Mouse (Mus musculus) embryo, embryonic 10 days (tissue): Measurements from ENCODE around the gene Gh.
A peak's percentile ranks its signal among the peaks of the same experiment; 100 is the strongest.
"Not testable (repeated sequence)": the region's sequence is repeated elsewhere in the genome, so short reads cannot be mapped to it uniquely, and the experiment has no call there.

Experiments
- DNase-seq: peaks from one replicate; pipeline ENCODE4 v3.0.0-alpha.2; 2015; ENCODE audit warnings: low spot score

Gh gene

GRCm38 (mm10) chr11:106301765-106302164 lies at the start of gene Gh:
Gh (minus strand) TSS chr11:106301865.
- DNase-seq: no peak

- DNase-seq: no peak
These were observed 49.6 kb upstream of the Gh start for GRCm38 (mm10) chr11:106351253-106351652.

- DNase-seq: peak; percentile 38
These were observed 49.2 kb upstream of the Gh start for GRCm38 (mm10) chr11:106350853-106351252.

GRCm38 (mm10) chr11:106349772-106350171 lies 48.1 kb upstream of the Gh start:
- DNase-seq: no peak

GRCm38 (mm10) chr11:106344910-106345309 lies 43.2 kb upstream of the Gh start:
- no peak for DNase-seq

- DNase-seq: no peak
These were observed 39.4 kb upstream of the Gh start for GRCm38 (mm10) chr11:106340990-106341520.

GRCm38 (mm10) chr11:106339323-106339722 lies 37.7 kb upstream of the Gh start:
- not testable (repeated sequence) for DNase-seq

GRCm38 (mm10) chr11:106338870-106339269 lies 37.2 kb upstream of the Gh start:
- no peak for DNase-seq

GRCm38 (mm10) chr11:106338029-106338428 lies 36.4 kb upstream of the Gh start:
- no peak for DNase-seq

GRCm38 (mm10) chr11:106334066-106334465 lies 32.4 kb upstream of the Gh start:
- DNase-seq: no peak

- DNase-seq: no peak
These were observed 30.8 kb upstream of the Gh start for GRCm38 (mm10) chr11:106332458-106332857.

GRCm38 (mm10) chr11:106329682-106330081 lies 28.0 kb upstream of the Gh start:
- DNase-seq: peak; percentile 34

GRCm38 (mm10) chr11:106329128-106329527 lies 27.5 kb upstream of the Gh start:
- DNase-seq: no peak

- no peak for DNase-seq
These were observed 26.9 kb upstream of the Gh start for GRCm38 (mm10) chr11:106328521-106328920.

- no peak for DNase-seq
These were observed 24.8 kb upstream of the Gh start for GRCm38 (mm10) chr11:106326475-106326874.

- peak; percentile 68 for DNase-seq
These were observed 24.0 kb upstream of the Gh start for GRCm38 (mm10) chr11:106325566-106326206.

- DNase-seq: peak; percentile 61
These were observed 23.2 kb upstream of the Gh start for GRCm38 (mm10) chr11:106324858-106325257.

GRCm38 (mm10) chr11:106318406-106319366 lies 17.0 kb upstream of the Gh start:
- DNase-seq: no peak

- DNase-seq: no peak
These were observed 16.1 kb upstream of the Gh start for GRCm38 (mm10) chr11:106317801-106318200.

- DNase-seq: no peak
These were observed 14.8 kb upstream of the Gh start for GRCm38 (mm10) chr11:106316416-106316815.

- DNase-seq: no peak
These were observed 12.7 kb upstream of the Gh start, which contains the start of gene Cd79b for GRCm38 (mm10) chr11:106314333-106314812. Cd79b (minus strand) TSS chr11:106314762.

GRCm38 (mm10) chr11:106313533-106313932 lies 11.9 kb upstream of the Gh start:
- no peak for DNase-seq

GRCm38 (mm10) chr11:106310123-106310522 lies 8.5 kb upstream of the Gh start:
- DNase-seq: no peak
